Mouse (Mus musculus) forebrain, embryonic 10.5 days (tissue): ENCODE results near the gene Serpinb1c. TPM values are rescaled to one million over a fixed set of nuclear protein-coding genes. Genes with fewer than 3 reads are reported as not detected.
"Not testable (repeated sequence)": the region's sequence is repeated elsewhere in the genome, so short reads cannot be mapped to it uniquely, and the experiment has no call there.

ENCODE experiments used
- DNase-seq: peaks from one replicate; pipeline ENCODE4 v3.0.0-alpha.2; 2017; ENCODE audit warnings: low spot score; ENCODE audit errors: extremely low spot score
- H3K27ac ChIP-seq: fragments of 300-500 bp; sonication (generic); 2 replicates; pipeline ENCODE4 v1.5.1; 2016; ENCODE audit warnings: mild to moderate bottlenecking
- H3K27me3 ChIP-seq: fragments of 300-500 bp; sonication (generic); 2 replicates; pipeline ENCODE4 v1.6.1; 2016; ENCODE audit warnings: mild to moderate bottlenecking; ENCODE audit not compliant: poor library complexity, severe bottlenecking
- H3K36me3 ChIP-seq: fragments of 300-500 bp; sonication (generic); replicated peaks from 2 replicates; pipeline ENCODE4 v1.6.1; 2016; ENCODE audit warnings: mild to moderate bottlenecking, moderate library complexity
- H3K4me1 ChIP-seq: fragments of 300-500 bp; sonication (generic); 2 replicates; pipeline ENCODE4 v1.6.1; 2016
- H3K4me3 ChIP-seq: fragments of 300-500 bp; sonication (generic); 2 replicates; pipeline ENCODE4 v1.5.1; 2016; ENCODE audit warnings: mild to moderate bottlenecking, moderate library complexity
- H3K9me3 ChIP-seq: fragments of 300-500 bp; sonication (generic); 2 replicates; pipeline ENCODE4 v1.6.1; 2016; ENCODE audit warnings: mild to moderate bottlenecking, moderate library complexity
- WGBS: fragments of 180-500 bp; shearing (Covaris S2); methylation state at CpG from one replicate; pipeline ENCODE4 v1.1.7; 2016; 5-methylcytosine and 5-hydroxymethylcytosine counted together
- polyA plus RNA-seq: library from polyadenylated mRNA; unstranded; fragments of >200 nt; fragmentation: Nextera tagmentation; extraction: Ambion mirVana; gene quantifications from 2 replicates; pipeline ENCODE4 v1.2.1, GENCODE M21; 2016

Serpinb1c gene
- not detected in 2 replicates for polyA plus RNA-seq

DNA sequence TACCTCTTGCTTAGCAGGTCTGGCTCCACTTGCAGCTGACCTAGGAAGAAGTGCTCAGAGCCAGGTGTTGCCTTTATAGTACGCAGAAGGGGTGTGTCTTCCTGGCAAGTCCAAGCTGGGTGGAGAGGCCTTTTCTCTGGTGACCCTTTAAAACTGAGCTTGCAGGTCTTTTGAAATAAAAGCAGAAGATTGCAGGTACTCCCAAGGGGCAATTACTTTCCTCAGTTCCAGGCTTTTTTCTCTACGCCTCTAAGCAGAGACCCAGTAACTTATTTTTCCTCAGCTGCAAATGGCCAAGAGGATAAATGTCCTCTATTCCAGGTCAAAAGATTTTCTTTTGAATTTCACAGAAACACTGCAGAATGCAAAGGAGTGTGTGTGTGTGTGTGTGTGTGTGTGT, at the start of gene Serpinb1c:
Serpinb1c (minus strand) TSS at position 101 of the 400 bp plus-strand sequence.
- no peak for DNase-seq
- WGBS = 80% methylated on average over 2 of the region's 2 CpGs
- no peak within 1 kb of the TSS for H3K4me3 ChIP-seq
- no peaks in the 10 kb centered on the region for H3K27me3 ChIP-seq
- H3K27ac ChIP-seq = no peak within 1 kb of the TSS
- H3K9me3 ChIP-seq = no peaks in the 10 kb centered on the region
- H3K36me3 ChIP-seq = no peaks in the 10 kb centered on the region
- no peaks in the 10 kb centered on the region for H3K4me1 ChIP-seq

DNA sequence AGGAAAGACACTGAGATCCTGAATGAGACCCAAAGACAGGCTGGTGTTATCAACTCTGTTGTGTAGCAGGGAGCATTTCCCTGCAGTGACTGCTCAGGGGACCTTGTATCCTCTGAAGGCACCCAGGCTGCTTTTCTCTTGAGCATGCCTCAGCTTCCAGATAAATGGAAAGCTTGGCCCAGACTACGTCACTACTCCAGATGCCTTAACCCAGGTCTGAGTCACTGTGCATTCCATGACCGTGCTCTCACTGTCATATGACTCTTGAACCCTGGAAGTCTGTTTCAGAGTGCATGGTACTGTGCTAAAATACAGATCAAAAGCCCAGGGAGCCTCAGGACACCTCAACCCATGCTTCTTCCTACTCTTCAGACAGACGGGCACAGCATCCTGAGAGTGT, 41.2 kb upstream of the Serpinb1c start:
- not testable (repeated sequence) for H3K4me1 ChIP-seq, H3K27me3 ChIP-seq, H3K9me3 ChIP-seq, H3K4me3 ChIP-seq, H3K27ac ChIP-seq, DNase-seq, H3K36me3 ChIP-seq
- 83% methylated on average over 3 of the region's 3 CpGs for WGBS

DNA sequence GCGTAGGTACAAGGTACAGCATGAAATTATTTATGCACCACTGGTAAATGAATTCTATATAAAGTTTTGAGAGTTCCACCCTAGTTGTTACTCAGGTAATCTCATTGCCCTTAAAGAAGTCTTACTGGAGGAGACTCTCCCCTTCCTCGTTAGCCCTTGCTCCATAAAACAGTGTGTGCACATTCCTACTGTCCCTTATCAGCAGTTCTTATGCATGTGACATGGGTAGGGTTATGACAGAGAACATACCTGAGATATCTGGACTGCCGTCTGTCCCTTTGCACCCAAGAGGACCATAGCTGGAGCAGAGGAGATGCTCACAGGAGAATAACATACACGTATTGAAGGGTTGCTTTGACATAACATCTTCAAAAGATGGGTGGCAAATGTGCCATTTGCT, 40.3 kb upstream of the Serpinb1c start:
- 90% methylated on average over 4 of the region's 4 CpGs for WGBS
- not testable (repeated sequence) for DNase-seq, H3K4me1 ChIP-seq, H3K36me3 ChIP-seq, H3K9me3 ChIP-seq, H3K27me3 ChIP-seq, H3K4me3 ChIP-seq, H3K27ac ChIP-seq

DNA sequence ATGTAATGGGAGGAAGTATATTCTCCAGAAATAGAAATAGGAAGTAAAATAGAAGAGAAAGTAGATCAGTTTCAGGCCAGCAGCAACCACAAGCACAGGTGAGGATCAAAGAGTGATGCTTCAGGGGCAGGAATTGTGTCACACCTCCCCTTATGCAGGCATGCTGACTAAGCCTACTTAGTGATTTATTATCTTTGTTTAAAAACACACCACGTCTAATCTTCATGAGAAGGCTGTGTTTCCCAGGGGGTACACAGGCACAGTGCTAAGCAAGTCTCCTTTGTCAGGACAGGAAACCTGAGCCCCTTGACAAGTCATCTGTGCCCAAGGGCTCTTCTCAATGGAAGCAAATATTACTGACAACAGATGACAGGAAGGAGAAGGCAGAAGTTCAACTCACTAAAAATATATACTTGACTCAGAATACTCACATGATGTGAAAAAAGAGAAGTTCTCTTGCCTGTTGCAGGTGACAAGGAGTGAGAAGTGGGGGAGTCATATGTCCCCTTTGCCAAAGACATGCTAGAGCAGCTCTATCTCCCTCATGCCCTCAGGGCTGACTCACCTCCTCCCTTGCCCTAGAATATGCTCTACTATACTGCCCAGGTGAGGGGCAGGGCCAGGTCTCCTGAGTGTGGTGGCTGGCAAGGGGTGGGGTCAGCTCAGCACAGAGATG, 36.8 kb upstream of the Serpinb1c start:
- H3K9me3 ChIP-seq = no peaks in the 10 kb centered on the region; the same call in 1 of the 2 replicates
- H3K4me1 ChIP-seq = no peaks in the 10 kb centered on the region
- no peaks in the 10 kb centered on the region for H3K36me3 ChIP-seq
- 54% methylated on average over 1 of the region's 1 CpGs for WGBS
- H3K27ac ChIP-seq = no peak overlapping the region
- H3K27me3 ChIP-seq = no peaks in the 10 kb centered on the region
- no peak for DNase-seq
- no peak overlapping the region for H3K4me3 ChIP-seq

DNA sequence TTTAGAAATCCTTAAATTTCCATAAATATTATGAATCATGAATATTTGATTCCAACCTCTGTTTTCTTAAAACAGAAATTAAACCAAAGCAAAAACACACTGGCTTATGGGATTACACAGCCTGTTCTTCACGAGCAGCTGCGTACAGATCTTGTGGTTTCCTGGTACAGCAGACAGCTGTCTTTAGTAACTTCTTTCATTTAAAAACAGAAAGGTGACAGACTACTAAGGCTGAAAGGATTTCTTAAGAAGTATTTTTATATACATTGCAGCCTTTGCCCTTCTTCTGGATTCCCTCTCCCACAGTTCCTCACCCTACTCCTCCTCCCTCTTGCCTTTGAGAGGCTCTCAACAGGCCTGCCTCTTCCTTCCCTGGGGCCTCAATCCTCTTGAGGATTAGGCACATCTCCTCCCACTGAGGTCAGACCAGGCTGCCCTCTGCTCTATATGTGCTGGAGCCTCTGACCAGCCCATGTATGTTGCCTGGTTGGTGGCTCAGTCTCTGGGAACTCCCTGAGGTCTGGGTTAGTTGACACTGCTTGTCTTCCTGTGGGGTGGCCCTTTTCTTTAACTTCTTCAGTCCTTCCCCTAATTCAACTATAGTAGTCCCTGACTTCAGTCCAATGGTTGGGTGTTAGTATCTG, 31.2 kb upstream of the Serpinb1c start:
- DNase-seq = no peak
- Histone ChIP-seq H3K36me3 (no peaks in the 10 kb centered on the region), H3K4me1 (no peaks in the 10 kb centered on the region), H3K9me3 (no peaks in the 10 kb centered on the region), H3K27ac (no peak overlapping the region), H3K4me3 (no peak overlapping the region), H3K27me3 (no peaks in the 10 kb centered on the region)
- 88% methylated on average over 2 of the region's 2 CpGs for WGBS

DNA sequence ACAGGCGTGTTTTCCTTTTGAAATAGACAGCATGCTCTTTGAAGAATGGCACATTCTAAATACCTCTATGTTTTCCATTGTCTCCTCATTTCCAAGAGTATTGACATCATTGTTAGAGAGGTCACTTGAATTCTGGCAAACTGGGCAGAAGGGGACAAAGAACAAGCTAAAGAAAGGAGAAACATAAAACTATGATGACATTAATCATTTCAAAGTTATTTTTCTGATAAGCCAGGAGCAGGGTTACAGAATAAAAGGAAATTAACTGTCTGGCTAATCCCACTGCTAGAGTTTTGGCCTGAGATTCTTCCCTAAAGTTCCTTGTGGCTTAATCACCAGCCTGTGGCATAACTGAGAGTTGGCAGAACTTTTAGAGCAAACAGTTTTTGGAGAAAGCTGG, 29.2 kb upstream of the Serpinb1c start:
- H3K27ac ChIP-seq = no peak overlapping the region
- H3K36me3 ChIP-seq = no peaks in the 10 kb centered on the region
- no peaks in the 10 kb centered on the region for H3K9me3 ChIP-seq
- no peaks in the 10 kb centered on the region for H3K27me3 ChIP-seq
- no peak overlapping the region for H3K4me3 ChIP-seq
- H3K4me1 ChIP-seq = no peaks in the 10 kb centered on the region
- WGBS = 69% methylated on average over 1 of the region's 1 CpGs
- DNase-seq = no peak

DNA sequence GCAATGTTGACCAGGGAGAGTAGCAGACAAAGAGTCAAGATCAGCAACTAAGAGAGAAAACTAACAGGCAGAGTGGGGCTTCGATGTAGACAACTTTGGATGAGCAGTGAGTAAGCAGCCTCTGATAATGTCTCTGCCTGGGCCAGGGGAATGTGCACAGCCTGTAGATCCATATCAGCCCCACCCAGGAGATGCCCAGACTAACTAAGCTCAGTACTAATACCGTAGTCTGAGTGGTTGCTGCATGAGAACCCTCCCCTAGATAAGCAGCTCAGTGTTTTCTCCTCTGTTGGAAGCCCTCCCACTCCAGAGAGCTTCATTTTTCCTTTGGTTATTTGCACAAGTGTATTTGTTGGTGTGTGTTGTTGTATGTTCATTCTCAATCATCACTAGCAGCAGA, 28.6 kb upstream of the Serpinb1c start:
- no peaks in the 10 kb centered on the region for H3K9me3 ChIP-seq
- no peak overlapping the region for H3K27ac ChIP-seq
- H3K36me3 ChIP-seq = no peaks in the 10 kb centered on the region
- WGBS = 84% methylated on average over 2 of the region's 2 CpGs
- no peaks in the 10 kb centered on the region for H3K27me3 ChIP-seq
- DNase-seq = no peak
- H3K4me1 ChIP-seq = no peaks in the 10 kb centered on the region
- H3K4me3 ChIP-seq = no peak overlapping the region

DNA sequence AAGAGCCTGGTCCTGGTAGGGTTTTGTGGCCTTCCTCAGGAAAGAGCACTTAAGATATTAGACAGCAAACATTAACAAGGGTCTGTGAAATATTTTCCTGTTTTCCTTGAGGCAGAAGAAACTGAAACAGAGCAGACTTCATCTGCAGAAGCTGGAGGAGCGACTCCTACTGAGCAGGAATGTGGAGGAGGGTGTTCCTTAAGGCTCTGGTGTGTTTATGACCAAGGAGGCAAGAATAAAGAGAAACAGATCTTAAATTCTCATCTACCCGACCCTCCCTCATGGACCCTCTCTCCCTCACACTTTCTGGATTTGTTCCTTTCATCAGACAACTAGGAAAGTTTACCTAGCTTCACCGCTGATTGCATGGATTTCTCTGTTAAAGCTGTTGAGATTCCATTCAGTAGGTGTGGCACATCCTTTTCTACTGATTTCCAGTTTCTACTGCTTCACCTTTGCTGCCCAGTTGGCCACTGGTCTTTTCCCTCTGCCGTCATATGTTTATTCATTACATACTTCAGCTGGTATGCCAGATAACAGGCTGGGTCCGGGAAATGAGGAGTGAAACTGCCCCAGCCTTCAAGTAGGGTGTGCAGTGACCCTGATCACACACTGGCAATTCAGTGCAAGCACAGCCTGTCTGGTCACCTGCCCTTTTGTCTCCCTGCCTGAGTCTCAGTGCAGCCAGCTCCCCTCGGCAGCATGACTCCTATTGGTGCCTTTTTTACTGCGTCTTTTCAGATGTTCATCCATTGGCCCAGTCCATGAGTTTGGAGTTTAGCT, 26.8 kb upstream of the Serpinb1c start:
- Histone ChIP-seq H3K36me3 (no peaks in the 10 kb centered on the region), H3K27me3 (no peaks in the 10 kb centered on the region), H3K4me1 (no peaks in the 10 kb centered on the region), H3K9me3 (no peaks in the 10 kb centered on the region), H3K27ac (no peak overlapping the region), H3K4me3 (no peak overlapping the region)
- WGBS = 75% methylated on average over 7 of the region's 7 CpGs
- DNase-seq = no peak

DNA sequence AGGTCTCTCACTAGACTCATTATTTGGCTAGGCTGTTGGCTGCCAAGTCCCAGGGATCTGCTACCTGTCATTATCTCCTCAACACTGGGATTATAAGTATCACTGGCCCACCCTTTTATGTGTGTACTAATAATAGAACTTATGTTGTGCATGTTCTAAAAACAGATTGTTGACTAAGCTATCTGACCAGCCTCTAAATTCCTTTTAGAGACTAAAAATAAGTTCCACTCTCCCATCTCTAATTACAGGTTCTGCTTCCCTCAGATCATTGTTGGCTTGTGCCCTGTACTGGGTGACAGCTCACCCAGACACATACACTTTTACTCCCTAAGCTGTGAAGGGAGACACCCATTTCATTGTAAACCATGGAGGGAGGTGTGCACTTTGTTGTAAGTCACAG, 24.6 kb upstream of the Serpinb1c start:
- H3K4me3 ChIP-seq = no peak overlapping the region
- H3K36me3 ChIP-seq = no peaks in the 10 kb centered on the region
- DNase-seq = no peak
- H3K27me3 ChIP-seq = no peaks in the 10 kb centered on the region
- H3K27ac ChIP-seq = no peak overlapping the region
- H3K9me3 ChIP-seq = 0 out of 2 replicates have a peak, but pooled peaks cover 2% of the 10 kb centered on the region
- no peaks in the 10 kb centered on the region for H3K4me1 ChIP-seq

DNA sequence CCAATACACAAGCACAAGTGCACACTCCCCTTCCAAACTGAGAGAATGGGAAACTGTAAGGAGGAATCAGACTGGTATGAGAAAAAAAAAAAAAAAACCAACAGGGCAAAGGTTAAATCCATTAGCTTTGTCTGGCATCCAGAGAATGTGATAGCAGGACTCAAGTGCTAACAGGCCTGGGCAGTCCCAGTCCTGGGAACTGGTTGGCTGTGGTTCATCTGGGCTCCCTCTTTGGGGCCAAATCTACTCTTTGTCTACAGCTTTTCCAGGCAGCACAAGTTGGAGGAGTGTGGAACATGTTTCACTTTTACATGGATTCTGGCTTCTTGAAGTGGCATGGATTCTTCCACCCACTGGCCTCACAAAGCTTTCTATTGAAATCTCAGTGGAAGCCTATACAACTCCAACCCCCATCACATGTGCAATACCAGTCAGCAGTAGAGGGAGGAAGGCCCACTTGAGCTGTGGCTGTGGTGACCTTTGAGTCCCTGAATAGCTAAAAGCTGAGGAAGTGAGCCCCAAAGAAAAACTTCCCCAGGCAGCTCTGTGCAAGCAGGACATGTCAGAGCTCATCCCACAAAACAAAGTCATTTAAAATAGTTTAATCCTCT, 14.9 kb upstream of the Serpinb1c start:
- 0 out of 2 replicates have a peak, but pooled peaks cover 2% of the 10 kb centered on the region for H3K9me3 ChIP-seq
- H3K4me3 ChIP-seq = no peak overlapping the region
- H3K27ac ChIP-seq = no peak overlapping the region
- no peaks in the 10 kb centered on the region for H3K36me3 ChIP-seq
- peaks cover 9% of the 10 kb centered on the region for H3K4me1 ChIP-seq
- H3K27me3 ChIP-seq = no peaks in the 10 kb centered on the region
- no peak for DNase-seq

DNA sequence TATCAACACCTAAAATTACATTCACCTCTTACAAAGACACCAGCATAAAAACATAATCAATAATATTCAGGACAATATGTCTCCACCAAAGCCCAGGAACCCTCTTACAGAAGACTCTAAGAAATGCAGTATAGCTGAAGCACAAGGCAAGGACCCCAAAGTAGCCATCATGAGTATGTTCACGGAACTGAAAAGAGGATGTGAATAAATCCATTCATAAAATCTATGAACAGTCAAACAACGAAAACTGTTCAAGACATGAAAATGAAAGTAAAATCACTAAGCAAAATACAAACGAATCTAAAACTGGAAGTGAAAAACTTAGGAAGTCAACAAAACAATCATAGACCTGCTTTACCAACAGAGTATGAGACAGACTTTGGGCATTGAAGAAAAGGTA, 10.2 kb upstream of the Serpinb1c start:
- Histone ChIP-seq H3K4me1 (peaks cover 9% of the 10 kb centered on the region), H3K4me3 (no peak overlapping the region), H3K27ac (no peak overlapping the region), H3K9me3 (no peaks in the 10 kb centered on the region), H3K27me3 (no peaks in the 10 kb centered on the region), H3K36me3 (no peaks in the 10 kb centered on the region)
- WGBS = 89% methylated on average over 3 of the region's 3 CpGs
- DNase-seq = no peak

DNA sequence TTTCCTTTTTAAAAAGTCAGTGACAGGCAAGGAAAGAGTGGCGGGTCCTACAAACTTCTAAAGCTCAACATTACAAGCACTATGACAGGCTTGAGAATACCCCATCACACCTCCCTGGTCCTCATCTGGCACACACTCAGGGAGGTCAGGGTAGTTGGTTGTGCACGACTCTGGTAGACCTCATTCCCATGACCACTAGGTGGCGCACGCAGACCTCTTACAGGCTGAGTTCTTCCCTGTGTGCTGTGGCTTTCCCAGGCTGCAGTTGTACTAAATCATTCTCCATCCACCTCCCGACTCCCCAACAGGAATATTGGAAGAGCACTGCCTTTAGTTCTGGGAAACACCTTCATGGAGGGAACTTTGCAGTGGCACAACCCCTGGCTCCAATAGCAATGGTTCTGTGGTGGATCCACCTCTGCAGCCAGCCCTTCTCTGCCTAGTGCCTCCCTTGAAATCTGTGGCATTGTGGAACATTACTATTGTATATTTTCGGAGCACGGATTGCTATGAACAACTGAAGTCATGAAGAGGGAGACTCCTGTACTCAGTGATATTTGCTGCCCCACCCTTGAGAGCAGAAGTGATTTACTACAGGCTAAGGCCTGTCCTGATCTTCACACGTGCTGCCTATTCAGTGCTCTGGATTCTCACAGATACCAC, 5.3 kb upstream of the Serpinb1c start:
- DNase-seq = peak; percentile 86
- H3K27ac ChIP-seq = no peak overlapping the region
- WGBS = 37% methylated on average over 8 of the region's 8 CpGs
- no peaks in the 10 kb centered on the region for H3K36me3 ChIP-seq
- H3K4me1 ChIP-seq = no peaks in the 10 kb centered on the region
- H3K9me3 ChIP-seq = no peaks in the 10 kb centered on the region
- no peaks in the 10 kb centered on the region for H3K27me3 ChIP-seq
- H3K4me3 ChIP-seq = no peak overlapping the region
